8 mouse cellular contexts compared by ENCODE assay signal in the genomic region with DNA sequence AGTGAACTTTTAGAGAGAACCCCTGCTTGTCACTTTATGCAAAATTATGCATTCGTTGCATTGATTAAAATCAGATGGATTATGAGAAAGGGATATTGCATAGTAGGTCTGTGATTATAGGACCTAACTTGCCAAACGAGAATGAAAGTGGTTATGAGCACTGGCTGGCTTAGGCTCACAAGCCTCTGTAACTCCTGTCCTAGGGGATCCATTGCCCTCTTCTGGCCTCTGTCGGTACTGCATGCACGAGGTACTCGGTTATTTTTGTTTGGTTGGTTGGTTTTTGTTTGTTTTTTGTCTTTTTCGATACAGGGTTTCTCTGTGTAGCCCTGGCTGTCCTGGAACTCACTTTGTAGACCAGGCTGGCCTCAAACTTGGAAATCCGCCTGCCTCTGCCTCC. TPM values are rescaled to one million over a fixed set of nuclear protein-coding genes. Genes with fewer than 3 reads are reported as not detected.
A peak's percentile ranks its signal among the peaks of the same experiment; 100 is the strongest.
DNase-seq lines count a peak whose midpoint lies in the region; ATAC-seq and TF ChIP-seq lines count a peak whose summit lies in the region.
"Had no signal": no experiment of that assay in that cellular context is flagged by ENCODE, and none has a peak within 500 bp of the region (broad histone marks: within the 10 kb centered on the region; RNA-seq: fewer than 3 reads in every experiment).

No protein-coding gene starts in this region.

- H3K9ac ChIP-seq in ES-E14 (ENCODE audit: insufficient read depth, low read depth, low read length, poor library complexity, severe bottlenecking), result no peak overlapping the region
- no peak overlapping the region for H3K9ac ChIP-seq in heart, embryonic 11.5 days (ENCODE audit: low read depth, low read length)
- H3K9ac ChIP-seq: lung, embryonic 15.5 days had no signal

- peaks cover 8% of the 10 kb centered on the region; the same call in 1 of the 2 replicates for H3K27me3 ChIP-seq in heart, embryonic 11.5 days (ENCODE audit: control insufficient read depth, insufficient read depth, low read length)
- H3K27me3 ChIP-seq: lung, embryonic 15.5 days had no signal

- no peak overlapping the region for H3K4me3 ChIP-seq in ES-E14 (ENCODE audit: insufficient read depth in 1 of 2, low read depth in 1 of 2, low read length in 2 of 2, poor library complexity in 1 of 2, severe bottlenecking in 1 of 2)
- H3K4me3 ChIP-seq in heart, embryonic 11.5 days (ENCODE audit: low read depth, low read length), result no peak overlapping the region
- H3K4me3 ChIP-seq: lung, embryonic 15.5 days had no signal

- H3K9me3 ChIP-seq in ES-E14 (ENCODE audit: control insufficient read depth, insufficient read depth, low read depth, low read length), result no peaks in the 10 kb centered on the region
- no peaks in the 10 kb centered on the region for H3K9me3 ChIP-seq in heart, embryonic 11.5 days (replicated peaks; ENCODE audit: control insufficient read depth, low read length)
- H3K9me3 ChIP-seq: lung, embryonic 15.5 days had no signal

- no peaks in the 10 kb centered on the region; the same call in 1 of the 2 replicates for H3K36me3 ChIP-seq in ES-E14 (ENCODE audit: control insufficient read depth, insufficient read depth, low read length, poor library complexity, severe bottlenecking)
- H3K36me3 ChIP-seq in heart, embryonic 11.5 days (ENCODE audit: control insufficient read depth, insufficient read depth, low read length), result no peaks in the 10 kb centered on the region
- H3K36me3 ChIP-seq: lung, embryonic 15.5 days had no signal

- H3K27ac ChIP-seq in ES-E14 (ENCODE audit: insufficient read depth, low read depth, low read length, poor library complexity, severe bottlenecking), result no peak overlapping the region
- no peak overlapping the region for H3K27ac ChIP-seq in heart, embryonic 11.5 days (ENCODE audit: low read depth, low read length)
- H3K27ac ChIP-seq: lung, embryonic 15.5 days had no signal

- in situ Hi-C loops in ES-E14 (cut with MboI; ENCODE audit: low sequenced_read_pairs in 2 of 2, unreplicated experiment in 2 of 2), result no loop called here

- DNase-seq in ES-E14 (ENCODE audit: low read depth, low spot score), result peak; percentile 73
- peak; percentile 66 for DNase-seq in adrenal gland, adult 2 months
- peak; percentile 63 for DNase-seq in embryo, embryonic 9.5 days (ENCODE audit: extremely low spot score)
- DNase-seq in layer of hippocampus, adult 9-11 months, result peak; percentile 59
- DNase-seq in lung, postnatal 10 days, result peak; percentile 86
- DNase-seq in right cerebral cortex, postnatal 4 days, result peak; percentile 94

- peak overlapping the region; percentile 16; the same call in 1 of the 2 replicates for H3K4me2 ChIP-seq in heart, embryonic 11.5 days
- H3K4me2 ChIP-seq: lung, embryonic 15.5 days had no signal

- 17% methylated on average over 7 of the region's 7 CpGs for WGBS in heart, embryonic 11.5 days (ENCODE audit: insufficient replicate concordance)

- ATAC-seq in heart, embryonic 11.5 days (replicated peaks; ENCODE audit: insufficient number of reproducible peaks, low FRiP score, low TSS enrichment), result no peak

- peaks cover 2 to 8% of the 10 kb centered on the region in 2 experiments; a peak in 1 of 4 replicates for H3K4me1 ChIP-seq in ES-E14 (ENCODE audit: control insufficient read depth in 2 of 2, insufficient read depth in 2 of 2, low read length in 2 of 2, poor library complexity in 1 of 2)
- peaks cover 3% of the 10 kb centered on the region; the same call in 1 of the 2 replicates for H3K4me1 ChIP-seq in heart, embryonic 11.5 days (ENCODE audit: control insufficient read depth, insufficient read depth, low read length)
- H3K4me1 ChIP-seq: lung, embryonic 15.5 days had no signal

TF ChIP-seq in ES-E14, 5 proteins besides CTCF, POLR2A, EP300 and RAD21:
- TF ChIP-seq ZC3H11A (IDR thresholded peaks at IDR 0.05; ENCODE audit: borderline replicate concordance, low read depth, low read length), result 0 out of 2 replicates have a peak, but pooled peaks have one; percentile 12
- TF ChIP-seq MAFK (IDR thresholded peaks at IDR 0.05; ENCODE audit: insufficient read depth, low read depth, low read length), result no peak

RNA-seq across cellular contexts. Expression of a gene that starts 18.8 kb away (rescaled TPM):
- total RNA-seq in ES-E14 (2012; rRNA removed), result 47.0 and 56.2 TPM in 2 replicates
- total RNA-seq in adrenal gland, adult 2 months (2021), result 1 to 10 TPM; 3.8 to 5.7 TPM
- polyA plus RNA-seq in adrenal gland, adult 2 months (2012; rRNA removed), result 7.8 and 8.7 TPM in 2 replicates
- polyA plus RNA-seq in heart, embryonic 11.5 days (2014; fragmentation: Nextera tagmentation; extraction: Ambion mirVana), result 81.8 and 82.7 TPM in 2 replicates

RNA-seq across cellular contexts. Expression of a gene that starts 39.5 kb away (rescaled TPM):
- total RNA-seq in ES-E14 (2012; rRNA removed), result 21.8 and 24.7 TPM in 2 replicates
- 10 to 100 TPM in 1 of 2 experiments, 1 to 10 TPM in 1; 7.2 to 27.6 TPM for total RNA-seq in adrenal gland, adult 2 months (2021)
- 14.9 and 33.6 TPM in 2 replicates for polyA plus RNA-seq in adrenal gland, adult 2 months (2012; rRNA removed)
- polyA plus RNA-seq in heart, embryonic 11.5 days (2014; fragmentation: Nextera tagmentation; extraction: Ambion mirVana), result 3.5 and 4.6 TPM in 2 replicates

RNA-seq across cellular contexts. Expression of a gene that starts 60.0 kb away (rescaled TPM):
- total RNA-seq in ES-E14 (2012; rRNA removed), result 0.49 TPM in 1 of 2 replicates, not detected in the other
- not detected for total RNA-seq in adrenal gland, adult 2 months (2021)
- polyA plus RNA-seq in adrenal gland, adult 2 months (2012; rRNA removed), result 3.4 and 10.8 TPM in 2 replicates
- polyA plus RNA-seq in heart, embryonic 11.5 days (2014; fragmentation: Nextera tagmentation; extraction: Ambion mirVana), result 1.9 and 2.0 TPM in 2 replicates
